Mouse (Mus musculus) limb, embryonic 11.5 days (tissue): ENCODE data around the gene Nacc2. TPM values are rescaled to one million over a fixed set of nuclear protein-coding genes. Genes with fewer than 3 reads are reported as not detected.
A peak's percentile ranks its signal among the peaks of the same experiment; 100 is the strongest.

Experiments
- ATAC-seq: fragments of 200-750 bp; cut with Nextera tagmentation; 2 replicates; pipeline ENCODE4 v1.8.0; 2017; ENCODE audit warnings: low read depth; ENCODE audit not compliant: insufficient number of reproducible peaks, low FRiP score, low TSS enrichment
- DNase-seq: peaks from one replicate; pipeline ENCODE4 v3.0.0-alpha.2; 2015; ENCODE audit warnings: low spot score
- H3K27ac ChIP-seq: fragments of 300-500 bp; sonication (generic); replicated peaks from 2 replicates; pipeline ENCODE4 v1.5.1; 2014; ENCODE audit warnings: low read depth, mild to moderate bottlenecking, low read length
- H3K27me3 ChIP-seq: fragments of 300-500 bp; sonication (generic); 2 replicates; pipeline ENCODE4 v1.6.1; 2014; ENCODE audit warnings: mild to moderate bottlenecking, low read length, mixed read lengths; ENCODE audit not compliant: control insufficient read depth, insufficient read depth
- H3K36me3 ChIP-seq: fragments of 300-500 bp; sonication (generic); 2 replicates; pipeline ENCODE4 v1.6.1; 2014; ENCODE audit warnings: mild to moderate bottlenecking, low read length, moderate library complexity, mixed read lengths; ENCODE audit not compliant: control insufficient read depth, insufficient read depth
- H3K4me1 ChIP-seq: fragments of 300-500 bp; sonication (generic); 2 replicates; pipeline ENCODE4 v1.6.1; 2014; ENCODE audit warnings: low read length, mixed read lengths; ENCODE audit not compliant: control insufficient read depth, insufficient read depth
- H3K4me2 ChIP-seq: fragments of 300-500 bp; sonication (generic); 2 replicates; pipeline ENCODE4 v1.6.1; 2014; ENCODE audit warnings: low read depth, mild to moderate bottlenecking, moderate library complexity; ENCODE audit not compliant: severe bottlenecking
- H3K4me3 ChIP-seq: fragments of 300-500 bp; sonication (generic); 2 replicates; pipeline ENCODE4 v1.5.1; 2014; ENCODE audit warnings: low read depth, low read length
- H3K9ac ChIP-seq: fragments of 300-500 bp; sonication (generic); 2 replicates; pipeline ENCODE4 v1.6.1; 2014; ENCODE audit warnings: mild to moderate bottlenecking, low read length
- H3K9me3 ChIP-seq: fragments of 300-500 bp; sonication (generic); 2 replicates; pipeline ENCODE4 v1.6.1; 2016; ENCODE audit warnings: low read length; ENCODE audit not compliant: control insufficient read depth
- WGBS: fragments of 180-500 bp; shearing (Covaris S2); extraction: QIAGEN DNeasy Blood & Tissue Kit; methylation state at CpG from one replicate; pipeline ENCODE4 v1.1.7; 2014; 5-methylcytosine and 5-hydroxymethylcytosine counted together
- polyA plus RNA-seq: library from polyadenylated mRNA; unstranded; fragments of >200 nt; fragmentation: Nextera tagmentation; extraction: Ambion mirVana; gene quantifications from 2 replicates; pipeline ENCODE4 v1.2.1, GENCODE M21; 2014

Nacc2 gene
- polyA plus RNA-seq, 1 experiment from 2014 or later: 4.0 TPM

DNA sequence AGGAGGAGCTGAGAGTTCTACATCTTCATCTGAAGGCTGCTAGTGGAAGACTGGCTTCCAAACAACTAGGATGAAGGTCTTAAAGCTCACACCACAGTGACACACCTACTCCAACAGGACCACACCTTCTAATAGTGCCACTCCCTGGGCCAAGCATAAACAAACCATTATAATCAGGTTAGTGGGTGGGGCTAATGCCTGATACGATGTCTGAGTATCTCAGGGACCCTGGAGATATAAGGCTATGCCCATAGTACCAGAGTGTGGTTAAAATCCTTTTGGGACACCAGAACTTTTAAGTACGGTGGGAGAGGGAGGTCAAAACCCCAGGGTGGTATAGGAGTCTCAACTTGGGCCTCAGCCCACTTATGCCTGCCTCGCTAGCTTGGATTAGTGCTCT is 80.4 kb downstream of the Nacc2 start:
- Histone ChIP-seq H3K4me1 (peaks cover 8% of the 10 kb centered on the region), H3K4me2 (no peak overlapping the region), H3K9me3 (no peaks in the 10 kb centered on the region), H3K27me3 (no peaks in the 10 kb centered on the region), H3K4me3 (no peak overlapping the region), H3K27ac (no peak overlapping the region), H3K9ac (no peak overlapping the region), H3K36me3 (no peaks in the 10 kb centered on the region)
- DNase-seq (no peak), ATAC-seq (no peak)
- WGBS: 77% methylated on average over 3 of the region's 3 CpGs

DNA sequence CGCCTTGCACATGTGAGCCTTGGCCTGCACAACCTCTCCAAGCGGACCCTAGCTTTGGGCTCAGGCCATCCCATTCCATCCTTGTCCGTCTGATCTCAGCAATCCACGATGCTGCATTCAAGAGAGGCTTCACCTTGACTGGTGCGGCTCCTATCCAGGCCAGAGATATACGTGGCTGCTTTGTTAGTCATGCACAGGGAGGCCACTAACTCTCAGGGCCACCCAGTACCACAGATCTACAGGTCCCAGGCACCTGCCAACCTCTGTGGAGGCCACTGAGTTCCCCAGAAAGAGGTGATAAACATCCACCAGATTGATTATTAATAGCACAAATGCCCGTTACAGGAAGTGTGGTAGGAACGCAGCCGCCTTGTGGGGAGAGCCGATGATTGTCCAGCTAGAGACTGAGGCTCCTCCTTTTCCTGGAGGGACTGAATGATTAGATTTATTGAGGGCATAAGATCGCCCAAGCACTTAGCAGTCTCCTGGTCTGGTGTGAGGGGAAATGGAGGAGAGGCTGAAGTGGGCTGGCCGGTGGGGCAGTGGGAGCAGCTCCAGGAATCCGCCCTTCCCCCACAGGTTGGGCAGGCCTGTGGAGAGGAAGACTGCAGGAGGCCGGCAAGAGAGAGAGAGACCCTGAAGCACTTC is 81.7 kb downstream of the Nacc2 start:
- no peak overlapping the region for H3K4me2 ChIP-seq
- no peaks in the 10 kb centered on the region for H3K27me3 ChIP-seq
- DNase-seq: peak; percentile 47
- 0 out of 2 replicates have a peak overlapping the region, but pooled peaks have one; percentile 23 for H3K9ac ChIP-seq
- ATAC-seq: no peak
- H3K9me3 ChIP-seq: no peaks in the 10 kb centered on the region
- no peak overlapping the region for H3K27ac ChIP-seq
- 52% methylated on average over 14 of the region's 14 CpGs for WGBS
- H3K36me3 ChIP-seq: no peaks in the 10 kb centered on the region
- H3K4me1 ChIP-seq: peaks cover 8% of the 10 kb centered on the region
- H3K4me3 ChIP-seq: no peak overlapping the region

GRCm38 (mm10) chr2:26039951-26040350 is 83.1 kb downstream of the Nacc2 start:
- no peak overlapping the region for H3K4me3 ChIP-seq
- no peaks in the 10 kb centered on the region for H3K27me3 ChIP-seq
- no peaks in the 10 kb centered on the region for H3K9me3 ChIP-seq
- H3K9ac ChIP-seq: no peak overlapping the region
- peaks cover 8% of the 10 kb centered on the region for H3K4me1 ChIP-seq
- H3K36me3 ChIP-seq: no peaks in the 10 kb centered on the region
- 78% methylated on average over 14 of the region's 14 CpGs for WGBS
- no peak overlapping the region for H3K4me2 ChIP-seq
- H3K27ac ChIP-seq: no peak overlapping the region
- ATAC-seq (no peak), DNase-seq (no peak)

- Histone ChIP-seq H3K4me3 (no peak overlapping the region), H3K4me2 (no peak overlapping the region), H3K4me1 (peaks cover 8% of the 10 kb centered on the region), H3K9me3 (no peaks in the 10 kb centered on the region), H3K9ac (peak overlapping the region; percentile 28; the same call in 1 of the 2 replicates), H3K27ac (no peak overlapping the region), H3K36me3 (no peaks in the 10 kb centered on the region), H3K27me3 (no peaks in the 10 kb centered on the region)
- no peak for DNase-seq
- ATAC-seq: no peak
- WGBS: 45% methylated on average over 6 of the region's 6 CpGs
Measured at GRCm38 (mm10) chr2:26037386-26037785, 85.6 kb downstream of the Nacc2 start.

GRCm38 (mm10) chr2:26034344-26035050 is 88.5 kb downstream of the Nacc2 start:
- no peak overlapping the region for H3K27ac ChIP-seq
- no peak for ATAC-seq
- H3K36me3 ChIP-seq: no peaks in the 10 kb centered on the region
- H3K4me1 ChIP-seq: no peaks in the 10 kb centered on the region
- no peaks in the 10 kb centered on the region for H3K9me3 ChIP-seq
- H3K4me2 ChIP-seq: no peak overlapping the region
- no peak for DNase-seq
- no peaks in the 10 kb centered on the region for H3K27me3 ChIP-seq
- no peak overlapping the region for H3K4me3 ChIP-seq
- 76% methylated on average over 15 of the region's 15 CpGs for WGBS
- no peak overlapping the region for H3K9ac ChIP-seq

DNA sequence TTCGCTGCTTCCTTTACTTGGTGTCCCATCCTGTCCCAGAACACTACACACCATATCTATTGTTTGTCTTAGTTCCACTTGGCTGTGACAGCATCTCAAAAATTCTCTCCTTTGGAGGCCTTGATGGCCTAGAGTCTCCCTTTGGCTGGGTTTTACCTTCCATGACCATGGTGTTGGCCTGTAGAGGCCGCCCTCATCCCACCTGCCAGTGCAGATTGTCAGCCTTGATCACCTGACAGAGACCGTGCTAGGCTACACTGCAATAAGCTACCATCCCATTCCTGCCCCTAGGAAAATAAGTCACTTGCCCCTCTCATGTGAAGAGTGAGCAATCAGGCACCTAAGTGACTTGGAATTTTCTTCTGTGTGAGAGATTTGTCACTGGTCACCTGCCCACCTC is 92.7 kb downstream of the Nacc2 start:
- DNase-seq (no peak), ATAC-seq (no peak)
- no peaks in the 10 kb centered on the region for H3K9me3 ChIP-seq
- no peak overlapping the region for H3K4me2 ChIP-seq
- no peak overlapping the region for H3K27ac ChIP-seq
- no peak overlapping the region for H3K9ac ChIP-seq
- H3K4me3 ChIP-seq: no peak overlapping the region
- H3K36me3 ChIP-seq: no peaks in the 10 kb centered on the region
- H3K27me3 ChIP-seq: no peaks in the 10 kb centered on the region
- H3K4me1 ChIP-seq: no peaks in the 10 kb centered on the region
- WGBS: 38% methylated on average over 3 of the region's 3 CpGs

DNA sequence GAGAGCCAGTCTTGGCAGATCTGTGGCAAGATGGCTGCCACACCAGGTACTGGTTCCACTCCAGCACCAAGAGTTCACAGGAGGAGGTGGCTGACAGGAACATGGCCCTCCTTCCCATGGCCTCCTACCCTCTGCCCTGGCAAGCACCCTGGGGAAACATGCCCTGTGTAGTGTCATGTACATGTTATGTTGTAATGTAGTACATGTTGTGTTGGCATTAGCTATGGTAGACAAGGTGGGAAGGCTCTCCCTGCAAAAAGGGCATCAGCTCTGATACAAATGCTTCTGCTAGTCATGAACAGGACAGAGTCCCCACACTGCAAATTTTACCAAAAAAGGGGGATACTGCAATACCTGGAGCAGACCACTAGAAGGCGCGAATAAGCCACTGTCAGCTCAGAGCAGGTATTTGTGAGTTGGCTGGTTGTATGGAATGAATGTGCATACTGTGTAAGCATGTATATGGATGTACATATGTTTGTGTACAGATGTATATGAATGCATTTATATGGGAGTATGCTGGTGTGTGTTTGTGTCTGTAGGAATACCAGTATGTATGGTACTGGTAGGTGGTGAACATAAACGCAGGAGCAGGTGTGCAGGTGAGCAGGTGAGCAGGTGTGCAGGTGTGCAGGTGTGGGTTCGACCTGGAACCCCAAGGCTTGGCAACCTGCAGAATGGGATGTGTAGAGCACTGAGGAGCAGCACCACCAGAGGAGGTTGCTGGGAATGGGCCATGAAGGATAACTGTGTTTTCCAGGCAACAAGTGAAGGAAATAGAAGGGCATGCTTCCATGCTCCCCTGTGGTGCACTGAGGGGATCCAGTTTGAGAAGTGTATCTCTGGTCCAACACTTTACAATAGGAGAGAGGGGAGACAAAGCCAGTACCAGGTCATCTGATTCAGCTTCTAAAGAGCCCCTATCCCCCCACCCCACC is 98.6 kb downstream of the Nacc2 start:
- no peak overlapping the region for H3K9ac ChIP-seq
- ATAC-seq: no peak
- H3K36me3 ChIP-seq: no peaks in the 10 kb centered on the region
- H3K4me3 ChIP-seq: no peak overlapping the region
- H3K27me3 ChIP-seq: no peaks in the 10 kb centered on the region
- H3K27ac ChIP-seq: no peak overlapping the region
- H3K4me2 ChIP-seq: no peak overlapping the region
- H3K4me1 ChIP-seq: peaks cover 6% of the 10 kb centered on the region; the same call in 1 of the 2 replicates
- WGBS: 33% methylated on average over 4 of the region's 4 CpGs
- H3K9me3 ChIP-seq: no peaks in the 10 kb centered on the region
- peak; percentile 66 for DNase-seq

- no peaks in the 10 kb centered on the region for H3K36me3 ChIP-seq
- no peaks in the 10 kb centered on the region for H3K9me3 ChIP-seq
- no peak overlapping the region for H3K9ac ChIP-seq
- DNase-seq (no peak), ATAC-seq (no peak)
- H3K27ac ChIP-seq: no peak overlapping the region
- peaks cover 6% of the 10 kb centered on the region; the same call in 1 of the 2 replicates for H3K4me1 ChIP-seq
- no peak overlapping the region for H3K4me2 ChIP-seq
- 97% methylated on average over 1 of the region's 1 CpGs for WGBS
- no peaks in the 10 kb centered on the region for H3K27me3 ChIP-seq
- H3K4me3 ChIP-seq: no peak overlapping the region
Measured at GRCm38 (mm10) chr2:26022626-26023025, 100.4 kb downstream of the Nacc2 start.
